In the genomic region with DNA sequence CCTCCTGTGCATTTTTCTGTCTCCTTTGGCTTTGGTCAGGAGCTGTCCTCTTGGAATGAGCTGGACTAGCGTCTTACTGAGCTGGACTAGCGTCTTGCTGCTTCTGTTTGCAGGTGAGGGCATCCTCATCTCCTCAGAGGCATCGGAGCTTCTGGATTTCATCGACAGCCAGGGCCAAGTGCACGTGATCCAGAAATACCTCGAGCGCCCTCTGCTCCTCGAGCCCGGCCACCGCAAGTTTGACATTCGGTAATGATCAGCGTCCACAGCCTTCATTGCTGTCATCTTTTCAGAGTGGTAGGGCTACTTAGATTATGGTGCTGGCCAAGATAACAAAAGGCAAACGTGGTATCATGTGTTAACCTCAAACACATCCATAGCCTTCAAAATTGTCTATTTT, we compare ENCODE assay signal across 21 mouse cellular contexts. TPM values are rescaled to one million over a fixed set of nuclear protein-coding genes. Genes with fewer than 3 reads are reported as not detected.
A peak's percentile ranks its signal among the peaks of the same experiment; 100 is the strongest.
DNase-seq lines count a peak whose midpoint lies in the region; ATAC-seq and TF ChIP-seq lines count a peak whose summit lies in the region.
"Had no signal": no experiment of that assay in that cellular context is flagged by ENCODE, and none has a peak within 500 bp of the region (broad histone marks: within the 10 kb centered on the region; RNA-seq: fewer than 3 reads in every experiment).

No protein-coding gene starts in this region.

- 0 out of 2 replicates have a peak, but pooled peaks cover 3% of the 10 kb centered on the region for H3K4me1 ChIP-seq in heart, embryonic 12.5 days (replicated peaks)
- no peaks in the 10 kb centered on the region for H3K4me1 ChIP-seq in kidney, adult 2 months (ENCODE audit: control insufficient read depth, insufficient read depth, low read length)
- no peaks in the 10 kb centered on the region for H3K4me1 ChIP-seq in lung, embryonic 14.5 days (ENCODE audit: insufficient read depth)
- no peaks in the 10 kb centered on the region for H3K4me1 ChIP-seq in forebrain, embryonic 15.5 days
- H3K4me1 ChIP-seq: embryonic facial prominence, embryonic 15.5 days; limb, embryonic 13.5 days; stomach, embryonic 15.5 days had no signal

- DNase-seq in heart, adult 11 months, result peak; percentile 40
- DNase-seq in kidney, adult 2 months, result no peak
- no peak for DNase-seq in kidney, adult 18-20 months
- peak; percentile 18 for DNase-seq in lung, embryonic 14.5 days
- no peak for DNase-seq in lung, adult 18-20 months
- peak; percentile 39 for DNase-seq in ES-CJ7 (ENCODE audit: low read depth, low spot score)
- DNase-seq: adrenal gland, adult 8-10 months; cerebellum, adult 8-10 months; forebrain, postnatal 0 days; gastrocnemius, postnatal 36 days; layer of hippocampus, postnatal 36 days; retina, postnatal 1 day; thymus, postnatal 14 days had no signal

- no peak for ATAC-seq in heart, embryonic 12.5 days (ENCODE audit: insufficient number of reproducible peaks, low FRiP score)
- ATAC-seq in lung, embryonic 14.5 days (ENCODE audit: insufficient read depth), result no peak
- ATAC-seq in forebrain, embryonic 15.5 days (replicated peaks), result no peak
- ATAC-seq: forebrain, postnatal 0 days; inflammation-experienced regulatory T-cells, adult 6 months had no signal

- peaks cover 3% of the 10 kb centered on the region for H3K9me3 ChIP-seq in heart, embryonic 12.5 days (replicated peaks)
- H3K9me3 ChIP-seq in lung, embryonic 14.5 days (ENCODE audit: low read depth, low read length), result no peaks in the 10 kb centered on the region
- H3K9me3 ChIP-seq in forebrain, embryonic 15.5 days, result no peaks in the 10 kb centered on the region
- H3K9me3 ChIP-seq: embryonic facial prominence, embryonic 15.5 days; stomach, embryonic 15.5 days had no signal

- 0 out of 2 replicates have a peak, but pooled peaks have one; percentile 19 for TF ChIP-seq CTCF in kidney, adult 2 months (conservative IDR thresholded peaks at IDR 0.05; ENCODE audit: insufficient read depth, insufficient read length, low read depth, low read length)
- peak; percentile 34 for TF ChIP-seq CTCF in lung, embryonic 14.5 days (IDR thresholded peaks at IDR 0.05; ENCODE audit: low read depth)

- H3K9ac ChIP-seq in heart, embryonic 12.5 days, result no peak overlapping the region
- no peak overlapping the region for H3K9ac ChIP-seq in lung, embryonic 14.5 days
- no peak overlapping the region for H3K9ac ChIP-seq in forebrain, embryonic 15.5 days (replicated peaks)
- H3K9ac ChIP-seq: embryonic facial prominence, embryonic 15.5 days; forebrain, postnatal 0 days; limb, embryonic 13.5 days; stomach, embryonic 15.5 days had no signal

- no peak overlapping the region for H3K27ac ChIP-seq in heart, embryonic 12.5 days (ENCODE audit: poor library complexity, severe bottlenecking)
- H3K27ac ChIP-seq in kidney, adult 2 months (ENCODE audit: insufficient read depth, low read depth, low read length), result no peak overlapping the region
- H3K27ac ChIP-seq in lung, embryonic 14.5 days (ENCODE audit: low read depth), result no peak overlapping the region
- no peak overlapping the region for H3K27ac ChIP-seq in forebrain, embryonic 15.5 days (replicated peaks)
- H3K27ac ChIP-seq: embryonic facial prominence, embryonic 15.5 days; layer of hippocampus, adult 2 months; limb, embryonic 13.5 days; stomach, embryonic 15.5 days had no signal

- H3K4me2 ChIP-seq in heart, embryonic 12.5 days, result no peak overlapping the region
- no peak overlapping the region for H3K4me2 ChIP-seq in lung, embryonic 14.5 days
- no peak overlapping the region for H3K4me2 ChIP-seq in forebrain, embryonic 15.5 days (replicated peaks)
- H3K4me2 ChIP-seq: embryonic facial prominence, embryonic 15.5 days; limb, embryonic 13.5 days; stomach, embryonic 15.5 days had no signal

- no peak for TF ChIP-seq POLR2A in kidney, adult 2 months (IDR thresholded peaks at IDR 0.05; ENCODE audit: low read depth, low read length)

- H3K27me3 ChIP-seq in heart, embryonic 12.5 days (replicated peaks), result no peaks in the 10 kb centered on the region
- no peaks in the 10 kb centered on the region for H3K27me3 ChIP-seq in kidney, adult 2 months (replicated peaks; ENCODE audit: control insufficient read depth, insufficient read depth, low read length)
- no peaks in the 10 kb centered on the region for H3K27me3 ChIP-seq in lung, embryonic 14.5 days (ENCODE audit: insufficient read depth, low read length)
- H3K27me3 ChIP-seq in forebrain, embryonic 15.5 days, result no peaks in the 10 kb centered on the region
- H3K27me3 ChIP-seq: embryonic facial prominence, embryonic 15.5 days; limb, embryonic 13.5 days; stomach, embryonic 15.5 days had no signal

- H3K36me3 ChIP-seq in heart, embryonic 12.5 days, result peaks cover 42% of the 10 kb centered on the region
- H3K36me3 ChIP-seq in kidney, adult 2 months (ENCODE audit: control insufficient read depth, insufficient read depth, low read length), result no peaks in the 10 kb centered on the region
- peaks cover 58% of the 10 kb centered on the region for H3K36me3 ChIP-seq in lung, embryonic 14.5 days (ENCODE audit: insufficient read depth)
- peaks cover 65% of the 10 kb centered on the region for H3K36me3 ChIP-seq in forebrain, embryonic 15.5 days

- WGBS in heart, embryonic 12.5 days, result 57% methylated on average over 13 of the region's 13 CpGs
- 70% methylated on average over 13 of the region's 13 CpGs for WGBS in kidney, adult 2 months
- 69% methylated on average over 13 of the region's 13 CpGs for WGBS in lung, embryonic 14.5 days
- WGBS in forebrain, embryonic 15.5 days, result 74% methylated on average over 13 of the region's 13 CpGs

- H3K4me3 ChIP-seq in heart, embryonic 12.5 days, result no peak overlapping the region
- H3K4me3 ChIP-seq in kidney, adult 2 months (ENCODE audit: insufficient read depth, low read depth, low read length), result no peak overlapping the region
- no peak overlapping the region for H3K4me3 ChIP-seq in lung, embryonic 14.5 days (ENCODE audit: low read depth, low read length)
- H3K4me3 ChIP-seq in forebrain, embryonic 15.5 days, result no peak overlapping the region
- H3K4me3 ChIP-seq: embryonic facial prominence, embryonic 15.5 days; layer of hippocampus, adult 2 months; limb, embryonic 13.5 days; stomach, embryonic 15.5 days had no signal

RNA-seq across cellular contexts. Expression of a gene that starts 15.4 kb away (rescaled TPM):
- 7.9 and 8.3 TPM in 2 replicates for polyA plus RNA-seq in heart, embryonic 12.5 days (2016; fragmentation: Nextera tagmentation; extraction: Ambion mirVana)
- polyA plus RNA-seq in kidney, adult 2 months (2012; rRNA removed), result 6.3 and 6.6 TPM in 2 replicates
- polyA plus RNA-seq in lung, embryonic 14.5 days (2014; fragmentation: Nextera tagmentation; extraction: Ambion mirVana), result 16.5 and 17.5 TPM in 2 replicates
- polyA plus RNA-seq in forebrain, embryonic 15.5 days (2015; fragmentation: Nextera tagmentation; extraction: Ambion mirVana), result 31.7 and 32.4 TPM in 2 replicates

RNA-seq across cellular contexts. Expression of a gene that starts 19.7 kb away (rescaled TPM):
- 21.0 and 21.1 TPM in 2 replicates for polyA plus RNA-seq in heart, embryonic 12.5 days (2016; fragmentation: Nextera tagmentation; extraction: Ambion mirVana)
- 16.7 and 17.3 TPM in 2 replicates for polyA plus RNA-seq in kidney, adult 2 months (2012; rRNA removed)
- polyA plus RNA-seq in lung, embryonic 14.5 days (2014; fragmentation: Nextera tagmentation; extraction: Ambion mirVana), result 22.6 and 28.5 TPM in 2 replicates
- polyA plus RNA-seq in forebrain, embryonic 15.5 days (2015; fragmentation: Nextera tagmentation; extraction: Ambion mirVana), result 17.8 and 19.5 TPM in 2 replicates

RNA-seq across cellular contexts. Expression of a gene that starts 33.1 kb away (rescaled TPM):
- 0.08 TPM in 1 of 2 replicates, not detected in the other for polyA plus RNA-seq in heart, embryonic 12.5 days (2016; fragmentation: Nextera tagmentation; extraction: Ambion mirVana)
- polyA plus RNA-seq in kidney, adult 2 months (2012; rRNA removed), result 0.03 and 0.08 TPM in 2 replicates
- polyA plus RNA-seq in lung, embryonic 14.5 days (2014; fragmentation: Nextera tagmentation; extraction: Ambion mirVana), result 0.17 and 0.23 TPM in 2 replicates
- 0.25 and 0.36 TPM in 2 replicates for polyA plus RNA-seq in forebrain, embryonic 15.5 days (2015; fragmentation: Nextera tagmentation; extraction: Ambion mirVana)
- polyA plus RNA-seq: embryonic facial prominence, embryonic 15.5 days; kidney, embryonic 16.5 days had no signal

RNA-seq across cellular contexts. Expression of a gene that starts 48.4 kb away (rescaled TPM):
- polyA plus RNA-seq in heart, embryonic 12.5 days (2016; fragmentation: Nextera tagmentation; extraction: Ambion mirVana), result 16.6 and 16.9 TPM in 2 replicates
- 43.1 and 46.8 TPM in 2 replicates for polyA plus RNA-seq in kidney, adult 2 months (2012; rRNA removed)
- 25.7 and 28.2 TPM in 2 replicates for polyA plus RNA-seq in lung, embryonic 14.5 days (2014; fragmentation: Nextera tagmentation; extraction: Ambion mirVana)
- polyA plus RNA-seq in forebrain, embryonic 15.5 days (2015; fragmentation: Nextera tagmentation; extraction: Ambion mirVana), result 22.5 and 26.2 TPM in 2 replicates

Comparison
In these comparisons a context has a peak if more than half of its experiments do, and no peak if none do; other contexts are left out.
1. DNase-seq: peak in heart, adult 11 months (single experiment), lung, embryonic 14.5 days (single experiment) and ES-CJ7 (single experiment); none in kidney, adult 2 months (single experiment), kidney, adult 18-20 months (single experiment) and lung, adult 18-20 months (0 of 2).